Mouse (Mus musculus) ES-E14 (cell line): ENCODE results near the gene Ncam1. TPM values are rescaled to one million over a fixed set of nuclear protein-coding genes. Genes with fewer than 3 reads are reported as not detected.

Experiments used
- DNase-seq: peaks from one replicate; pipeline ENCODE4 v3.0.0-alpha.2; 2013; ENCODE audit warnings: low read depth, low spot score
- H3K27ac ChIP-seq: 2 replicates; pipeline ENCODE4 v1.5.1; 2012; ENCODE audit warnings: low read depth, mild to moderate bottlenecking, low read length, moderate library complexity, mixed read lengths; ENCODE audit not compliant: poor library complexity, insufficient read depth, severe bottlenecking
- H3K36me3 ChIP-seq: 2 replicates; pipeline ENCODE4 v1.6.1; 2012; ENCODE audit warnings: mild to moderate bottlenecking, low read length, moderate library complexity, mixed read lengths; ENCODE audit not compliant: control insufficient read depth, poor library complexity, insufficient read depth, severe bottlenecking
- H3K4me1 ChIP-seq, 2 experiments: fragments of 150-350 bp in 1 of 2; sonication (generic) in 1 of 2; 2 replicates each; pipeline ENCODE4 v1.6.1; 2012; ENCODE audit warnings: low read length in 2 of 2, mild to moderate bottlenecking in 1 of 2, mixed read lengths in 1 of 2; ENCODE audit not compliant: control insufficient read depth in 2 of 2, insufficient read depth in 2 of 2, poor library complexity in 1 of 2
- H3K4me3 ChIP-seq, 2 experiments: fragments of 150-350 bp in 1 of 2; sonication (generic) in 1 of 2; 2 replicates each; pipeline ENCODE4 v1.5.1; 2012; ENCODE audit warnings: low read length in 2 of 2, low read depth in 1 of 2, mild to moderate bottlenecking in 1 of 2, mixed read lengths in 1 of 2; ENCODE audit not compliant: insufficient read depth in 1 of 2, poor library complexity in 1 of 2, severe bottlenecking in 1 of 2
- H3K9ac ChIP-seq: 2 replicates; pipeline ENCODE4 v1.6.1; 2012; ENCODE audit warnings: low read depth, mild to moderate bottlenecking, low read length, mixed read lengths; ENCODE audit not compliant: poor library complexity, insufficient read depth, severe bottlenecking
- H3K9me3 ChIP-seq: fragments of 150-350 bp; sonication (generic); 2 replicates; pipeline ENCODE4 v1.6.1; 2012; ENCODE audit warnings: low read depth, mild to moderate bottlenecking, low read length; ENCODE audit not compliant: control insufficient read depth, insufficient read depth
- CHD2 ChIP-seq: IDR thresholded peaks from 2 replicates; pipeline ENCODE4 v1.6.1; 2014; ENCODE audit warnings: mild to moderate bottlenecking, low read depth, low read length, inconsistent platforms
- HCFC1 ChIP-seq: IDR thresholded peaks from 2 replicates; pipeline ENCODE4 v1.6.1; 2012; ENCODE audit warnings: low read length, inconsistent platforms, borderline replicate concordance; ENCODE audit not compliant: insufficient read depth
- MAFK ChIP-seq: IDR thresholded peaks from 2 replicates; pipeline ENCODE4 v1.6.1; 2014; ENCODE audit warnings: mild to moderate bottlenecking, low read depth, low read length, inconsistent platforms; ENCODE audit not compliant: insufficient read depth
- ZC3H11A ChIP-seq: IDR thresholded peaks from 2 replicates; pipeline ENCODE4 v1.6.1; 2012; ENCODE audit warnings: low read depth, mild to moderate bottlenecking, inconsistent platforms, low read length, borderline replicate concordance
- ZNF384 ChIP-seq: IDR thresholded peaks from 2 replicates; pipeline ENCODE4 v1.6.1; 2012; ENCODE audit warnings: low read depth, low read length, inconsistent platforms
- in situ Hi-C, 2 experiments: fragments of 600-800 bp; cut with MboI; formaldehyde crosslinking; loops; one replicate each; pipeline ENCODE4 v1.15.1; 2025; ENCODE audit warnings: low sequenced_read_pairs in 2 of 2, inconsistent platforms in 1 of 2; ENCODE audit not compliant: unreplicated experiment in 2 of 2
- total RNA-seq: library from RNA; depleted of rRNA; stranded (reverse); fragments of 300-350 nt; gene quantifications from 2 replicates; pipeline ENCODE4 v1.2.3, GENCODE M21; 2012

Ncam1 gene
- total RNA-seq, 1 experiment = 36.8 TPM

GRCm38 (mm10) chr9:49803222-49803621 lies 4.5 kb upstream of the Ncam1 start:
- TF ChIP-seq MAFK (no peak), ZNF384 (no peak), CHD2 (no peak), ZC3H11A (no peak), HCFC1 (no peak)
- H3K36me3 ChIP-seq = no peaks in the 10 kb centered on the region
- in situ Hi-C loops = no loop called here
- no peak overlapping the region for H3K4me3 ChIP-seq
- H3K27ac ChIP-seq = no peak overlapping the region
- H3K4me1 ChIP-seq = no peaks in the 10 kb centered on the region
- no peak for DNase-seq
- H3K9ac ChIP-seq = no peak overlapping the region
- H3K9me3 ChIP-seq = no peaks in the 10 kb centered on the region

GRCm38 (mm10) chr9:49797821-49798571 lies 729 bp downstream of the Ncam1 start:
- Histone ChIP-seq H3K9me3 (no peaks in the 10 kb centered on the region), H3K4me3 (peak overlapping the region; percentile 71 to 74), H3K4me1 (peaks cover 4 to 5% of the 10 kb centered on the region in 2 experiments; a peak in 1 of 4 replicates), H3K36me3 (no peaks in the 10 kb centered on the region), H3K27ac (no peak overlapping the region), H3K9ac (peak overlapping the region; percentile 18; the same call in 1 of the 2 replicates)
- in situ Hi-C loops = no loop called here
- DNase-seq = peak; percentile 15
- no peak for TF ChIP-seq MAFK
- TF ChIP-seq HCFC1 = no peak
- no peak for TF ChIP-seq ZC3H11A
- TF ChIP-seq CHD2 = no peak
- no peak for TF ChIP-seq ZNF384

- H3K4me3 ChIP-seq = peak overlapping the region; percentile 71 to 74
- no peaks in the 10 kb centered on the region for H3K9me3 ChIP-seq
- TF ChIP-seq HCFC1 (no peak), ZC3H11A (no peak), MAFK (no peak), CHD2 (no peak), ZNF384 (no peak)
- DNase-seq = peak; percentile 7
- in situ Hi-C loops = no loop called here
- no peaks in the 10 kb centered on the region for H3K36me3 ChIP-seq
- H3K9ac ChIP-seq = peak overlapping the region; percentile 10; the same call in 1 of the 2 replicates
- H3K27ac ChIP-seq = no peak overlapping the region
- peaks cover 4 to 5% of the 10 kb centered on the region in 2 experiments; a peak in 1 of 4 replicates for H3K4me1 ChIP-seq
Measured at GRCm38 (mm10) chr9:49797508-49797820, 1.3 kb downstream of the Ncam1 start.

- Histone ChIP-seq H3K9me3 (no peaks in the 10 kb centered on the region), H3K4me1 (peaks cover 4 to 5% of the 10 kb centered on the region in 2 experiments; a peak in 1 of 4 replicates), H3K4me3 (peak overlapping the region; percentile 71 to 74), H3K9ac (peak overlapping the region; percentile 14; the same call in 1 of the 2 replicates), H3K27ac (no peak overlapping the region), H3K36me3 (no peaks in the 10 kb centered on the region)
- TF ChIP-seq CHD2 (no peak), HCFC1 (peak; percentile 14; the same call in 1 of the 2 replicates)
- in situ Hi-C loops = no loop called here
- DNase-seq = peak; percentile 74
Measured at GRCm38 (mm10) chr9:49796618-49797507, 1.9 kb downstream of the Ncam1 start.
